Mouse (Mus musculus): ENCODE measurements around the gene Krtap1-5. TPM values are rescaled to one million over a fixed set of nuclear protein-coding genes. Genes with fewer than 3 reads are reported as not detected.

Gene Krtap1-5
- polyA plus RNA-seq, 1 experiment from 2014 or later = not detected

- no peak overlapping the region for H3K4me3 ChIP-seq (ENCODE audit: low read depth, low read length)
- no peaks in the 10 kb centered on the region for H3K4me1 ChIP-seq (ENCODE audit: control insufficient read depth, insufficient read depth, low read length)
- no peak overlapping the region for H3K9ac ChIP-seq (ENCODE audit: low read length)
- ATAC-seq (ENCODE audit: low FRiP score) = no peak
- H3K9me3 ChIP-seq (ENCODE audit: control insufficient read depth, low read length) = no peaks in the 10 kb centered on the region
- H3K36me3 ChIP-seq (ENCODE audit: control insufficient read depth, insufficient read depth, low read length) = no peaks in the 10 kb centered on the region
- no peaks in the 10 kb centered on the region for H3K27me3 ChIP-seq (ENCODE audit: control insufficient read depth, insufficient read depth, low read length)
- no peak for DNase-seq (ENCODE audit: low spot score, missing footprints)
- no peak overlapping the region for H3K4me2 ChIP-seq
- H3K27ac ChIP-seq (ENCODE audit: low read depth, low read length) = no peak overlapping the region
- 94% methylated on average over 7 of the region's 7 CpGs for WGBS
Observed at GRCm38 (mm10) chr11:99585096-99585495, 4.3 kb upstream of the Krtap1-5 start.

- H3K4me3 ChIP-seq (ENCODE audit: low read depth, low read length) = no peak within 1 kb of the TSS
- 74% methylated on average over 5 of the region's 5 CpGs for WGBS
- H3K27me3 ChIP-seq (ENCODE audit: control insufficient read depth, insufficient read depth, low read length) = no peaks in the 10 kb centered on the region
- DNase-seq (ENCODE audit: low spot score, missing footprints) = no peak
- H3K4me2 ChIP-seq = no peak within 1 kb of the TSS
- no peaks in the 10 kb centered on the region for H3K4me1 ChIP-seq (ENCODE audit: control insufficient read depth, insufficient read depth, low read length)
- H3K36me3 ChIP-seq (ENCODE audit: control insufficient read depth, insufficient read depth, low read length) = no peaks in the 10 kb centered on the region
- H3K9ac ChIP-seq (ENCODE audit: low read length) = no peak within 1 kb of the TSS
- no peak for ATAC-seq (ENCODE audit: low FRiP score)
- no peaks in the 10 kb centered on the region for H3K9me3 ChIP-seq (ENCODE audit: control insufficient read depth, low read length)
- H3K27ac ChIP-seq (ENCODE audit: low read depth, low read length) = no peak within 1 kb of the TSS
Observed at GRCm38 (mm10) chr11:99583245-99583704, 2.5 kb upstream of the Krtap1-5 start, which contains the start of gene Krtap1-4. Gene Krtap1-4 (minus strand): TSS chr11:99583654.

GRCm38 (mm10) chr11:99581564-99581963 is 748 bp upstream of the Krtap1-5 start:
- no peaks in the 10 kb centered on the region for H3K9me3 ChIP-seq (ENCODE audit: control insufficient read depth, low read length)
- H3K27ac ChIP-seq (ENCODE audit: low read depth, low read length) = no peak overlapping the region
- no peaks in the 10 kb centered on the region for H3K4me1 ChIP-seq (ENCODE audit: control insufficient read depth, insufficient read depth, low read length)
- DNase-seq (ENCODE audit: low spot score, missing footprints) = no peak
- H3K27me3 ChIP-seq (ENCODE audit: control insufficient read depth, insufficient read depth, low read length) = no peaks in the 10 kb centered on the region
- 88% methylated on average over 6 of the region's 6 CpGs for WGBS
- H3K36me3 ChIP-seq (ENCODE audit: control insufficient read depth, insufficient read depth, low read length) = no peaks in the 10 kb centered on the region
- H3K4me3 ChIP-seq (ENCODE audit: low read depth, low read length) = no peak overlapping the region
- H3K4me2 ChIP-seq = no peak overlapping the region
- ATAC-seq (ENCODE audit: low FRiP score) = no peak
- no peak overlapping the region for H3K9ac ChIP-seq (ENCODE audit: low read length)

- 92% methylated on average over 5 of the region's 5 CpGs for WGBS
- H3K9ac ChIP-seq (ENCODE audit: low read length) = no peak overlapping the region
- H3K9me3 ChIP-seq (ENCODE audit: control insufficient read depth, low read length) = no peaks in the 10 kb centered on the region
- no peak for ATAC-seq (ENCODE audit: low FRiP score)
- H3K4me2 ChIP-seq = no peak overlapping the region
- no peak overlapping the region for H3K4me3 ChIP-seq (ENCODE audit: low read depth, low read length)
- no peak overlapping the region for H3K27ac ChIP-seq (ENCODE audit: low read depth, low read length)
- DNase-seq (ENCODE audit: low spot score, missing footprints) = no peak
- H3K27me3 ChIP-seq (ENCODE audit: control insufficient read depth, insufficient read depth, low read length) = no peaks in the 10 kb centered on the region
- no peaks in the 10 kb centered on the region for H3K4me1 ChIP-seq (ENCODE audit: control insufficient read depth, insufficient read depth, low read length)
- no peaks in the 10 kb centered on the region for H3K36me3 ChIP-seq (ENCODE audit: control insufficient read depth, insufficient read depth, low read length)
Observed at GRCm38 (mm10) chr11:99581051-99581450, 235 bp upstream of the Krtap1-5 start.

- under 1% methylated on average over 7 of the region's 7 CpGs for WGBS
- no peaks in the 10 kb centered on the region for H3K4me1 ChIP-seq (ENCODE audit: control insufficient read depth, insufficient read depth, low read length)
- DNase-seq (ENCODE audit: low spot score, missing footprints) = peak; percentile 96
- H3K9ac ChIP-seq (ENCODE audit: low read length) = no peak overlapping the region
- H3K9me3 ChIP-seq (ENCODE audit: control insufficient read depth, low read length) = no peaks in the 10 kb centered on the region
- H3K27ac ChIP-seq (ENCODE audit: low read depth, low read length) = no peak overlapping the region
- no peak overlapping the region for H3K4me3 ChIP-seq (ENCODE audit: low read depth, low read length)
- no peaks in the 10 kb centered on the region for H3K27me3 ChIP-seq (ENCODE audit: control insufficient read depth, insufficient read depth, low read length)
- no peaks in the 10 kb centered on the region for H3K36me3 ChIP-seq (ENCODE audit: control insufficient read depth, insufficient read depth, low read length)
- ATAC-seq (ENCODE audit: low FRiP score) = peak; percentile 85
- peak overlapping the region; percentile 1; the same call in 1 of the 2 replicates for H3K4me2 ChIP-seq
Observed at GRCm38 (mm10) chr11:99574106-99574505, 6.7 kb downstream of the Krtap1-5 start.

GRCm38 (mm10) chr11:99573164-99573563 is 7.7 kb downstream of the Krtap1-5 start:
- 19% methylated on average over 4 of the region's 4 CpGs for WGBS
- Histone ChIP-seq H3K4me3 (ENCODE audit: low read depth, low read length) (no peak overlapping the region), H3K27me3 (ENCODE audit: control insufficient read depth, insufficient read depth, low read length) (no peaks in the 10 kb centered on the region), H3K9ac (ENCODE audit: low read length) (no peak overlapping the region), H3K4me1 (ENCODE audit: control insufficient read depth, insufficient read depth, low read length) (no peaks in the 10 kb centered on the region), H3K36me3 (ENCODE audit: control insufficient read depth, insufficient read depth, low read length) (no peaks in the 10 kb centered on the region), H3K27ac (ENCODE audit: low read depth, low read length) (no peak overlapping the region), H3K4me2 (no peak overlapping the region), H3K9me3 (ENCODE audit: control insufficient read depth, low read length) (no peaks in the 10 kb centered on the region)
- no peak for ATAC-seq (ENCODE audit: low FRiP score)
- DNase-seq (ENCODE audit: low spot score, missing footprints) = peak; percentile 87

GRCm38 (mm10) chr11:99566530-99566929 is 14.3 kb downstream of the Krtap1-5 start, which contains the start of gene Krtap3-1:
Gene Krtap3-1 (minus strand): TSS chr11:99566630.
- DNase-seq (ENCODE audit: low spot score, missing footprints) (no peak), ATAC-seq (ENCODE audit: low FRiP score) (no peak)
- no peak within 1 kb of the TSS for H3K9ac ChIP-seq (ENCODE audit: low read length)
- H3K4me3 ChIP-seq (ENCODE audit: low read depth, low read length) = no peak within 1 kb of the TSS
- no peaks in the 10 kb centered on the region for H3K36me3 ChIP-seq (ENCODE audit: control insufficient read depth, insufficient read depth, low read length)
- H3K9me3 ChIP-seq (ENCODE audit: control insufficient read depth, low read length) = no peaks in the 10 kb centered on the region
- no peaks in the 10 kb centered on the region for H3K4me1 ChIP-seq (ENCODE audit: control insufficient read depth, insufficient read depth, low read length)
- no peak within 1 kb of the TSS for H3K4me2 ChIP-seq
- H3K27me3 ChIP-seq (ENCODE audit: control insufficient read depth, insufficient read depth, low read length) = no peaks in the 10 kb centered on the region
- H3K27ac ChIP-seq (ENCODE audit: low read depth, low read length) = no peak within 1 kb of the TSS
- 87% methylated on average over 7 of the region's 7 CpGs for WGBS

GRCm38 (mm10) chr11:99562580-99562979 is 18.2 kb downstream of the Krtap1-5 start:
- no peak for ATAC-seq (ENCODE audit: low FRiP score)
- DNase-seq (ENCODE audit: low spot score, missing footprints) = no peak
- H3K4me1 ChIP-seq (ENCODE audit: control insufficient read depth, insufficient read depth, low read length) = no peaks in the 10 kb centered on the region
- H3K9ac ChIP-seq (ENCODE audit: low read length) = no peak overlapping the region
- H3K27ac ChIP-seq (ENCODE audit: low read depth, low read length) = no peak overlapping the region
- 76% methylated on average over 6 of the region's 6 CpGs for WGBS
- H3K9me3 ChIP-seq (ENCODE audit: control insufficient read depth, low read length) = no peaks in the 10 kb centered on the region
- no peaks in the 10 kb centered on the region for H3K36me3 ChIP-seq (ENCODE audit: control insufficient read depth, insufficient read depth, low read length)
- no peak overlapping the region for H3K4me2 ChIP-seq
- no peaks in the 10 kb centered on the region for H3K27me3 ChIP-seq (ENCODE audit: control insufficient read depth, insufficient read depth, low read length)
- no peak overlapping the region for H3K4me3 ChIP-seq (ENCODE audit: low read depth, low read length)

GRCm38 (mm10) chr11:99559366-99559765 is 21.4 kb downstream of the Krtap1-5 start, which contains the start of gene Gm11939:
Gene Gm11939 (minus strand): TSS chr11:99559466.
- no peaks in the 10 kb centered on the region for H3K9me3 ChIP-seq (ENCODE audit: control insufficient read depth, low read length)
- H3K4me3 ChIP-seq (ENCODE audit: low read depth, low read length) = no peak within 1 kb of the TSS
- H3K4me2 ChIP-seq = no peak within 1 kb of the TSS
- H3K27ac ChIP-seq (ENCODE audit: low read depth, low read length) = no peak within 1 kb of the TSS
- WGBS = 93% methylated on average over 9 of the region's 9 CpGs
- H3K9ac ChIP-seq (ENCODE audit: low read length) = no peak within 1 kb of the TSS
- no peaks in the 10 kb centered on the region for H3K27me3 ChIP-seq (ENCODE audit: control insufficient read depth, insufficient read depth, low read length)
- ATAC-seq (ENCODE audit: low FRiP score) = no peak
- no peaks in the 10 kb centered on the region for H3K4me1 ChIP-seq (ENCODE audit: control insufficient read depth, insufficient read depth, low read length)
- DNase-seq (ENCODE audit: low spot score, missing footprints) = no peak
- no peaks in the 10 kb centered on the region for H3K36me3 ChIP-seq (ENCODE audit: control insufficient read depth, insufficient read depth, low read length)

Measured in midbrain, embryonic 11.5 days (tissue).